Mouse (Mus musculus): Measurements from ENCODE around the gene Aldh1a3. TPM values are rescaled to one million over a fixed set of nuclear protein-coding genes. Genes with fewer than 3 reads are reported as not detected.
A peak's percentile ranks its signal among the peaks of the same experiment; 100 is the strongest.

Aldh1a3 gene
- polyA plus RNA-seq, 1 experiment, result 10.7 TPM

DNA sequence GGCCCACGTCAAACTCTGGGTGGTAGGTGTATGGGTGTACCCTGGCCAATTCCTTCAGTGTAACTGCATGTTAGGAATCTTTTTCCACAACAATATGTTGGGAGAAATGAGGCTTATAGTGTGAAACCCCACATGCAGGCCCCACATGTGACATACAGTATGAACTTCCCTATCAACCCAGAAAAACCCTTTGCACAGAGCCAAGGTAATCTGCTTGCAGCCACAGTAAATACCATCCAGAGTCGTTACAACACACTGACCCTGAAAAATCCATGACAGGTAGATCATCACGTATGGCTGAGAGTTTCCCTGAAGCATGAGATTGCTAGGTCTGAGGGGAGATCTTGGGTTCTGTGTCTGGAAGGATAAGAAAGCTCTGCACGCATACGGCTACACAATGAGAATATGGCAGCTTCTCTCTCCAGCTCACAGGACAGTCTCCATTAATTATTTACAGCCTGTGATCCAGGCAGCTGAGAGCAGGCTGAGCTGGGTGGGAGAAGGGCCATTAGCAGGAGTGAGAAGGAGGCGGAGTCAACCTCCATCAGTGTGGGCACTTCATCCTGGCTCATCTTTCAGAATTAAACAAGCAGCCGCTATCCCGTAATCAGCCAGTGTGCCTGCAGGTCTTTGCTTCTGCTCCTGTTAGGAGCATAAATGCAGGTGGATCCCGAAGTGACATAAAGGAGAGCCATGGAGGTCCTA lies 80.2 kb downstream of the Aldh1a3 start:
- WGBS, result 50% methylated on average over 9 of the region's 9 CpGs
- no peaks in the 10 kb centered on the region for H3K36me3 ChIP-seq (ENCODE audit: control insufficient read depth, insufficient read depth, low read length)
- no peak overlapping the region for H3K4me3 ChIP-seq (ENCODE audit: insufficient read depth, low read depth, low read length)
- no peak overlapping the region for H3K27ac ChIP-seq (ENCODE audit: insufficient read depth, low read depth, low read length)
- no peak for TF ChIP-seq CTCF (conservative IDR thresholded peaks at IDR 0.05; ENCODE audit: insufficient read depth, insufficient read length, low read depth, low read length)
- TF ChIP-seq POLR2A (IDR thresholded peaks at IDR 0.05; ENCODE audit: low read depth, low read length), result no peak
- H3K27me3 ChIP-seq (replicated peaks; ENCODE audit: control insufficient read depth, insufficient read depth, low read length), result no peaks in the 10 kb centered on the region
- H3K4me1 ChIP-seq (ENCODE audit: control insufficient read depth, insufficient read depth, low read length), result peaks cover 3% of the 10 kb centered on the region; the same call in 1 of the 2 replicates
- DNase-seq, result peak; percentile 34

DNA sequence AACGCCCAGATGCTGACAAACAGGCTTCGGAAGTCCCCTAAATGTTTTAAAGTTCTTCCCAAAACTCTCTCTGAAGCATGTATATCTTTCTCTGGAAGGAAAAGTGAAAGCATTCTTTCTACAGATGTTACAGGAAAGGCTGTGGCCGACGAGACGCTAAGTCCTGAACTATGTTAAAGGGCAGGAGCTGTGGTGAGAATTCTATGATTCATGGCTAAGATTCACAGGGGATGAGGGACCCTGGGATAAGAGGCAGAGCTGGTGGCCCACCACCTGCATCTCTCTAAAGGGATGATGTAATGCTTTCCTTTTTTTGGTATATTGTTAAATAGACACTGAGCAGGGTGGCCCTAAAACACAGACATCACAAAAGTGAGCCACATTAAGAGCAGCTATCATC lies 84.0 kb downstream of the Aldh1a3 start:
- Histone ChIP-seq H3K4me3 (ENCODE audit: insufficient read depth, low read depth, low read length) (no peak overlapping the region), H3K4me1 (ENCODE audit: control insufficient read depth, insufficient read depth, low read length) (peaks cover 3% of the 10 kb centered on the region; the same call in 1 of the 2 replicates), H3K27ac (ENCODE audit: insufficient read depth, low read depth, low read length) (peak overlapping the region; percentile 32), H3K27me3 (replicated peaks; ENCODE audit: control insufficient read depth, insufficient read depth, low read length) (no peaks in the 10 kb centered on the region), H3K36me3 (ENCODE audit: control insufficient read depth, insufficient read depth, low read length) (no peaks in the 10 kb centered on the region)
- WGBS, result 65% methylated on average over 5 of the region's 5 CpGs
- no peak for DNase-seq
- TF ChIP-seq CTCF (conservative IDR thresholded peaks at IDR 0.05; ENCODE audit: insufficient read depth, insufficient read length, low read depth, low read length) (no peak), POLR2A (IDR thresholded peaks at IDR 0.05; ENCODE audit: low read depth, low read length) (no peak)

DNA sequence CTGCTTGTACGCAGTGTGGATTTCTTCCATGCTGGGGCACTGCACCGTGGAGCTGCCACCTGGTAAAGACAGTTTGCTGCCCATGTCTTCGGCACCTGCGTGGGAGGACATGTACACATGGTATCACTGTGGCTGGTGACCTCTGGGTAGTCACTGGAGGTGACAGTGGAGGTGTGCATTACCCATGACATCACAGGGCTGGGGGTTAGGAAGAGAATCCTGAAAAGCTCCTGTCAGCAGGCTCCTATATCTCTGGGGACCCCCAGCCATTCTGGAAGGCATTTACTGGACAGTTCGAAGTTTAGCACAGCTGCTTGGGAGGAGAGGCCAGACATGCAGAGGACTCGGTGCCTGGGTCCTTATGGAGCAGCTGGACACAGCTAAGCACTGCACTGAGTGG lies 84.5 kb downstream of the Aldh1a3 start:
- H3K27ac ChIP-seq (ENCODE audit: insufficient read depth, low read depth, low read length), result peak overlapping the region; percentile 32; the same call in 1 of the 2 replicates
- H3K4me3 ChIP-seq (ENCODE audit: insufficient read depth, low read depth, low read length), result no peak overlapping the region
- H3K27me3 ChIP-seq (replicated peaks; ENCODE audit: control insufficient read depth, insufficient read depth, low read length), result no peaks in the 10 kb centered on the region
- peaks cover 3% of the 10 kb centered on the region; the same call in 1 of the 2 replicates for H3K4me1 ChIP-seq (ENCODE audit: control insufficient read depth, insufficient read depth, low read length)
- no peak for DNase-seq
- no peak for TF ChIP-seq CTCF (conservative IDR thresholded peaks at IDR 0.05; ENCODE audit: insufficient read depth, insufficient read length, low read depth, low read length)
- TF ChIP-seq POLR2A (IDR thresholded peaks at IDR 0.05; ENCODE audit: low read depth, low read length), result no peak
- WGBS, result 75% methylated on average over 6 of the region's 6 CpGs
- no peaks in the 10 kb centered on the region for H3K36me3 ChIP-seq (ENCODE audit: control insufficient read depth, insufficient read depth, low read length)

DNA sequence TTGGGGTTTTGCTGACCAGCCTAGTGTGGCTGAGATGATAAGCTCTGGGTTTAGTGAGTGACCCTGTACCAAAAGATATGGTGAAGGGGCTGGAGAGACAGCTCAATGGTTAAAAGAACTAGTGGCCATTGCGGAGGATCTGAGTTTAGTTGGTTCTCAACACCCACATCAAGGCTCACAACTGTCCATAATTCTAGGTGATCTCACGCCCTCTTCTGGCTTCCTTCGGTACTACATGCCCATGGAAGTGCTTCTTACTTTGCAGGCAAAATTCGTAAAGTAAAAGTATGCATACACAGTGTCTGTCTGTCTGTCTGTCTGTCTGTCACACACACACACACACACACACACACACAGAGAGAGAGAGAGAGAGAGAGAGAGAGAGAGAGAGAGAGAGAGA lies 85.0 kb downstream of the Aldh1a3 start:
- H3K27ac ChIP-seq (ENCODE audit: insufficient read depth, low read depth, low read length), result no peak overlapping the region
- H3K4me3 ChIP-seq (ENCODE audit: insufficient read depth, low read depth, low read length), result no peak overlapping the region
- WGBS, result 49% methylated on average over 4 of the region's 4 CpGs
- no peaks in the 10 kb centered on the region for H3K27me3 ChIP-seq (replicated peaks; ENCODE audit: control insufficient read depth, insufficient read depth, low read length)
- DNase-seq, result peak; percentile 67
- no peaks in the 10 kb centered on the region for H3K36me3 ChIP-seq (ENCODE audit: control insufficient read depth, insufficient read depth, low read length)
- peaks cover 3% of the 10 kb centered on the region; the same call in 1 of the 2 replicates for H3K4me1 ChIP-seq (ENCODE audit: control insufficient read depth, insufficient read depth, low read length)
- TF ChIP-seq CTCF (conservative IDR thresholded peaks at IDR 0.05; ENCODE audit: insufficient read depth, insufficient read length, low read depth, low read length), result peak; percentile 63
- no peak for TF ChIP-seq POLR2A (IDR thresholded peaks at IDR 0.05; ENCODE audit: low read depth, low read length)

Other genes with a start within 250 kb of the Aldh1a3 start
- gene Gm10974, start 61.6 kb downstream of the Aldh1a3 start, polyA plus RNA-seq (2012; rRNA removed), result not detected in 2 replicates
- gene Lrrk1, start 39.2 kb downstream of the Aldh1a3 start, polyA plus RNA-seq (2012; rRNA removed), result 17.3 and 22.3 TPM in 2 replicates

All from kidney, adult 2 months (tissue).